Mouse (Mus musculus) limb, embryonic 15.5 days (tissue): ENCODE results near the gene Gadd45a. TPM values are rescaled to one million over a fixed set of nuclear protein-coding genes. Genes with fewer than 3 reads are reported as not detected.

Experiments
- ATAC-seq: fragments of 200-750 bp; cut with Nextera tagmentation; 2 replicates; pipeline ENCODE4 v1.8.0; 2017; ENCODE audit warnings: low read depth, moderate TSS enrichment; ENCODE audit not compliant: insufficient number of reproducible peaks, low FRiP score, low TSS enrichment
- H3K27ac ChIP-seq: fragments of 300-500 bp; sonication (generic); 2 replicates; pipeline ENCODE4 v1.5.1; 2015; ENCODE audit warnings: moderate library complexity, mild to moderate bottlenecking, inconsistent platforms
- H3K27me3 ChIP-seq: fragments of 300-500 bp; sonication (generic); 2 replicates; pipeline ENCODE4 v1.6.1; 2015; ENCODE audit warnings: inconsistent platforms
- H3K36me3 ChIP-seq: fragments of 300-500 bp; sonication (generic); 2 replicates; pipeline ENCODE4 v1.6.1; 2015; ENCODE audit warnings: inconsistent platforms
- H3K4me1 ChIP-seq: fragments of 300-500 bp; sonication (generic); 2 replicates; pipeline ENCODE4 v1.6.1; 2015; ENCODE audit warnings: inconsistent platforms
- H3K4me2 ChIP-seq: fragments of 300-500 bp; sonication (generic); 2 replicates; pipeline ENCODE4 v1.6.1; 2015; ENCODE audit warnings: mild to moderate bottlenecking, inconsistent platforms
- H3K4me3 ChIP-seq: fragments of 300-500 bp; sonication (generic); 2 replicates; pipeline ENCODE4 v1.5.1; 2015; ENCODE audit warnings: mild to moderate bottlenecking, inconsistent platforms
- H3K9ac ChIP-seq: fragments of 300-500 bp; sonication (generic); 2 replicates; pipeline ENCODE4 v1.6.1; 2015; ENCODE audit warnings: inconsistent platforms
- H3K9me3 ChIP-seq: fragments of 300-500 bp; sonication (generic); 2 replicates; pipeline ENCODE4 v1.6.1; 2016; ENCODE audit warnings: inconsistent platforms
- WGBS: fragments of 180-500 bp; shearing (Covaris S2); methylation state at CpG from one replicate; pipeline ENCODE4 v1.1.7; 2015; 5-methylcytosine and 5-hydroxymethylcytosine counted together
- polyA plus RNA-seq: library from polyadenylated mRNA; unstranded; fragments of >200 nt; fragmentation: Nextera tagmentation; extraction: Ambion mirVana; gene quantifications from 2 replicates; pipeline ENCODE4 v1.2.1, GENCODE M21; 2015

Gene Gadd45a
- 13.7 and 15.9 TPM in 2 replicates for polyA plus RNA-seq

GRCm38 (mm10) chr6:67036837-67037628 is at the start of gene Gadd45a:
Gene Gadd45a (minus strand): TSS chr6:67037457.
- WGBS: under 1% methylated on average over 65 of the region's 69 CpGs
- peaks cover 15% of the 10 kb centered on the region for H3K4me1 ChIP-seq
- H3K9ac ChIP-seq: peak within 1 kb of the TSS; percentile 61
- H3K4me2 ChIP-seq: peak within 1 kb of the TSS; percentile 86
- peak; percentile 98 for ATAC-seq
- no peaks in the 10 kb centered on the region for H3K9me3 ChIP-seq
- H3K27ac ChIP-seq: peak within 1 kb of the TSS; percentile 88
- no peaks in the 10 kb centered on the region for H3K27me3 ChIP-seq
- H3K4me3 ChIP-seq: peak within 1 kb of the TSS; percentile 73
- H3K36me3 ChIP-seq: no peaks in the 10 kb centered on the region

GRCm38 (mm10) chr6:67085850-67086437 is 48.7 kb upstream of the Gadd45a start:
- 74% methylated on average over 9 of the region's 9 CpGs for WGBS
- H3K27me3 ChIP-seq: no peaks in the 10 kb centered on the region
- H3K36me3 ChIP-seq: no peaks in the 10 kb centered on the region
- H3K9ac ChIP-seq: no peak overlapping the region
- no peaks in the 10 kb centered on the region for H3K4me1 ChIP-seq
- ATAC-seq: no peak
- no peak overlapping the region for H3K27ac ChIP-seq
- H3K4me3 ChIP-seq: no peak overlapping the region
- H3K9me3 ChIP-seq: no peaks in the 10 kb centered on the region
- no peak overlapping the region for H3K4me2 ChIP-seq

GRCm38 (mm10) chr6:67084465-67084864 is 47.2 kb upstream of the Gadd45a start:
- WGBS: 91% methylated on average over 2 of the region's 2 CpGs
- no peak overlapping the region for H3K27ac ChIP-seq
- no peaks in the 10 kb centered on the region for H3K36me3 ChIP-seq
- no peak overlapping the region for H3K4me2 ChIP-seq
- no peaks in the 10 kb centered on the region for H3K4me1 ChIP-seq
- no peaks in the 10 kb centered on the region for H3K9me3 ChIP-seq
- ATAC-seq: no peak
- H3K4me3 ChIP-seq: no peak overlapping the region
- H3K9ac ChIP-seq: no peak overlapping the region
- H3K27me3 ChIP-seq: no peaks in the 10 kb centered on the region

- WGBS: 86% methylated on average over 4 of the region's 4 CpGs
- Histone ChIP-seq H3K4me3 (no peak overlapping the region), H3K27ac (no peak overlapping the region), H3K4me1 (peaks cover 13% of the 10 kb centered on the region), H3K9ac (no peak overlapping the region), H3K36me3 (no peaks in the 10 kb centered on the region), H3K27me3 (no peaks in the 10 kb centered on the region), H3K4me2 (no peak overlapping the region), H3K9me3 (no peaks in the 10 kb centered on the region)
- ATAC-seq: no peak
Observed at GRCm38 (mm10) chr6:67081141-67081540, 43.9 kb upstream of the Gadd45a start.

GRCm38 (mm10) chr6:67078076-67078475 is 40.8 kb upstream of the Gadd45a start:
- H3K4me3 ChIP-seq: no peak overlapping the region
- 60% methylated on average over 3 of the region's 3 CpGs for WGBS
- no peaks in the 10 kb centered on the region for H3K9me3 ChIP-seq
- H3K36me3 ChIP-seq: no peaks in the 10 kb centered on the region
- H3K9ac ChIP-seq: no peak overlapping the region
- H3K27me3 ChIP-seq: no peaks in the 10 kb centered on the region
- peaks cover 20% of the 10 kb centered on the region for H3K4me1 ChIP-seq
- peak overlapping the region; percentile 4; the same call in 1 of the 2 replicates for H3K27ac ChIP-seq
- H3K4me2 ChIP-seq: no peak overlapping the region
- no peak for ATAC-seq

GRCm38 (mm10) chr6:67077477-67077876 is 40.2 kb upstream of the Gadd45a start:
- Histone ChIP-seq H3K9ac (no peak overlapping the region), H3K9me3 (no peaks in the 10 kb centered on the region), H3K27me3 (no peaks in the 10 kb centered on the region), H3K4me1 (peaks cover 20% of the 10 kb centered on the region), H3K4me2 (no peak overlapping the region), H3K4me3 (no peak overlapping the region), H3K27ac (0 out of 2 replicates have a peak overlapping the region, but pooled peaks have one; percentile 38), H3K36me3 (no peaks in the 10 kb centered on the region)
- WGBS: 37% methylated on average over 3 of the region's 3 CpGs
- no peak for ATAC-seq

GRCm38 (mm10) chr6:67076348-67076747 is 39.1 kb upstream of the Gadd45a start:
- no peaks in the 10 kb centered on the region for H3K27me3 ChIP-seq
- no peaks in the 10 kb centered on the region for H3K9me3 ChIP-seq
- H3K27ac ChIP-seq: no peak overlapping the region
- no peak for ATAC-seq
- WGBS: 64% methylated on average over 1 of the region's 1 CpGs
- no peak overlapping the region for H3K4me3 ChIP-seq
- H3K4me2 ChIP-seq: no peak overlapping the region
- H3K4me1 ChIP-seq: peaks cover 20% of the 10 kb centered on the region
- H3K9ac ChIP-seq: no peak overlapping the region
- no peaks in the 10 kb centered on the region for H3K36me3 ChIP-seq

GRCm38 (mm10) chr6:67074868-67075267 is 37.6 kb upstream of the Gadd45a start:
- Histone ChIP-seq H3K4me3 (no peak overlapping the region), H3K9ac (no peak overlapping the region), H3K27me3 (no peaks in the 10 kb centered on the region), H3K36me3 (no peaks in the 10 kb centered on the region), H3K9me3 (no peaks in the 10 kb centered on the region), H3K4me1 (peaks cover 23% of the 10 kb centered on the region), H3K4me2 (no peak overlapping the region), H3K27ac (no peak overlapping the region)
- no peak for ATAC-seq

GRCm38 (mm10) chr6:67073929-67074328 is 36.7 kb upstream of the Gadd45a start:
- no peak overlapping the region for H3K4me2 ChIP-seq
- H3K4me3 ChIP-seq: no peak overlapping the region
- H3K9ac ChIP-seq: no peak overlapping the region
- no peaks in the 10 kb centered on the region for H3K36me3 ChIP-seq
- peaks cover 25% of the 10 kb centered on the region for H3K4me1 ChIP-seq
- H3K9me3 ChIP-seq: no peaks in the 10 kb centered on the region
- ATAC-seq: no peak
- no peaks in the 10 kb centered on the region for H3K27me3 ChIP-seq
- WGBS: 78% methylated on average over 5 of the region's 5 CpGs
- H3K27ac ChIP-seq: no peak overlapping the region

GRCm38 (mm10) chr6:67073446-67073845 is 36.2 kb upstream of the Gadd45a start:
- H3K4me2 ChIP-seq: no peak overlapping the region
- no peak for ATAC-seq
- no peak overlapping the region for H3K9ac ChIP-seq
- no peak overlapping the region for H3K27ac ChIP-seq
- H3K4me1 ChIP-seq: peaks cover 25% of the 10 kb centered on the region
- H3K4me3 ChIP-seq: no peak overlapping the region
- no peaks in the 10 kb centered on the region for H3K27me3 ChIP-seq
- H3K9me3 ChIP-seq: no peaks in the 10 kb centered on the region
- WGBS: 78% methylated on average over 4 of the region's 4 CpGs
- H3K36me3 ChIP-seq: no peaks in the 10 kb centered on the region

GRCm38 (mm10) chr6:67071615-67072014 is 34.4 kb upstream of the Gadd45a start:
- H3K27ac ChIP-seq: no peak overlapping the region
- no peak overlapping the region for H3K4me2 ChIP-seq
- no peak for ATAC-seq
- H3K9me3 ChIP-seq: no peaks in the 10 kb centered on the region
- no peak overlapping the region for H3K9ac ChIP-seq
- H3K36me3 ChIP-seq: no peaks in the 10 kb centered on the region
- peaks cover 15% of the 10 kb centered on the region for H3K4me1 ChIP-seq
- 74% methylated on average over 1 of the region's 1 CpGs for whole genome bisulfite sequencing
- H3K27me3 ChIP-seq: no peaks in the 10 kb centered on the region
- H3K4me3 ChIP-seq: no peak overlapping the region

- Histone ChIP-seq H3K4me3 (no peak overlapping the region), H3K36me3 (no peaks in the 10 kb centered on the region), H3K9me3 (no peaks in the 10 kb centered on the region), H3K27ac (no peak overlapping the region), H3K27me3 (no peaks in the 10 kb centered on the region), H3K9ac (no peak overlapping the region), H3K4me2 (no peak overlapping the region), H3K4me1 (peaks cover 10% of the 10 kb centered on the region)
- ATAC-seq: no peak
- 51% methylated on average over 9 of the region's 9 CpGs for WGBS
Observed at GRCm38 (mm10) chr6:67069800-67070315, 32.6 kb upstream of the Gadd45a start.
